Mouse (Mus musculus) cortical plate, adult 2 months (tissue): Measurements from ENCODE around the gene Ppp1r35.

Experiments used
- CTCF ChIP-seq: fragments of 200-500 bp; IDR thresholded peaks from 2 replicates; pipeline ENCODE4 v1.5.1; 2011; ENCODE audit warnings: mild to moderate bottlenecking, control low read depth, low read length; ENCODE audit not compliant: insufficient read depth; ENCODE audit errors: extremely low read depth
- POLR2A ChIP-seq: fragments of 200-500 bp; IDR thresholded peaks from 2 replicates; pipeline ENCODE4 v1.6.1; 2011; ENCODE audit warnings: mild to moderate bottlenecking, low read length, control low read depth; ENCODE audit not compliant: insufficient read depth; ENCODE audit errors: extremely low read depth

GRCm38 (mm10) chr5:137746282-137746850 lies 32.3 kb upstream of the Ppp1r35 start:
- TF ChIP-seq CTCF (no peak), POLR2A (no peak)
